Mouse (Mus musculus) kidney, adult 11 months (tissue): ENCODE measurements around the gene As3mt.
A peak's percentile ranks its signal among the peaks of the same experiment; 100 is the strongest.
"Not testable (repeated sequence)": the region's sequence is repeated elsewhere in the genome, so short reads cannot be mapped to it uniquely, and the experiment has no call there.

ENCODE experiments used
- DNase-seq: peaks from one replicate; pipeline ENCODE4 v3.0.0; 2022

The As3mt gene

DNA sequence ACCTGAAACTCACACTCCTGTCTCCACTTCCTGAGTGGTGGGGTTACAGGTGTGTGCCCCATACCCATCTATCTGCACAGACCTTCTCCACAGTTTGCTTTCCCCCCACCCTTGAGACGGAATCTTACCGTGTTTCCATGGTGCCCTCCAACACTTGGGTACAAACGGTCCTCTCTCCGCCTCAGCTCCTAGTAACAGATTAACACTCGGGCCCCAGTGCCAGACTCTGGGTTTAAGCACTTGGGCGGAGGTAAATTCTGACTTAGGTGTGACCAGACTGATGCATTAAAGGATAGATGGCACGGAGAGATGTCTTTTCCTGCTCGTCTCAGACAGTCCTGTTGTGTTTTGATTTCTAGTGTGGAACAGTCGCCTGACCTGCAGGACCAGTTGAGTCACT, 6.1 kb upstream of the As3mt start:
- peak; percentile 27 for DNase-seq

GRCm38 (mm10) chr19:46705779-46706495, 1.3 kb upstream of the As3mt start:
- no peak for DNase-seq

DNA sequence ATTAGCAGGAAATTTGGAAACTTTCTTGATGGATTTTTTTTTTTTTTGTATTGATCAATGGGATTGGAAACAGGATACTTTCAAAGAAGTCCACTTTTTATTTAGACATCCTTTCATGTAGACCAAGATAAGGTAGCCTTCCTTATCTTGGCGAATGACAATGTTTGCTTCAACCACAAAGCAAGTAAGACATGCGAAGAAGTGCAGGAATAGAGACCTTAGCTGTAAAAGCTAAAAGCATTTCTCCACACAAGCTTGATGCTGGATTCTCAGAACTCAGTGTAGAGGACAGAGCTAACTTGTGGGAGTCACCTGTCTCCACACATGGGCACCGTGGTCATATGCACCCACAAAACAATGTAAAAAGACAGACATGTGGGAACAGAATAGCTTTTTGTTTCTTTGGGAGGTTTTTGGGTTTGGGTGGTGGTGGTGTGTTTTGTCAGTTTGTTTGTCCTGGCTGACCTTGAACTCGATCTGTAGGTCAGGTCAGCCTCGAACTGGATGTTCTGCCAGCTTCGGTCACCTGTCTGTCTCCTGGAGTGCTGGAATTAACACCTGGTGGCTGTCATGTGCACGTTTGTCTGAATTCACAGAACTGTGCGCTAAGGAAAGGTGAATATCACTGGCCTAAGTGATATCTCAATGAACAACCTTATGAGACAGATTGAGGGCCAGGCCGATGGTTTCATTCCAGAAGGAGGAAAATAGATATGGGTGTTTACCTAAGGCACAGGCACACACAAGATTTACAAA, 540 bp upstream of the As3mt start:
- no peak for DNase-seq

DNA sequence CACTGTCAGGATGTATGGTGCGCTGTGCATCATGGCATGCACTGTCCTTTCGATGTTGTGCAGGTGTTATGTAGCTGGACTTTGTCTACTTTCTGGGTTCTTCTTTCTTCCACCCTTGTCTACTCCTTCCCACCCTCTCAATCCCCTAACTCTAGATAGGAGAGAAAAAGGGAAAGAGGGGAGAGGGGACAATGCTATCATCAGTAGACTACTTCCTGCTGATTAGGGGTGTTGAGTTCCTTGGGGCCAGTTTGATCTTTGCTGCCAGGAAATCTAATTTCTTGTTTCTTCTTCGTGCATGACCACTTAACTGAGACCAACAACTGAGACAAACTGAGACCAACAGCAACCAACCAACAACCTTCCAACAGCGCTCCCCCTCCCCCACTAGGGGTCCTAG, 3.4 kb downstream of the As3mt start:
- DNase-seq, result no peak

GRCm38 (mm10) chr19:46714234-46714633, 7.0 kb downstream of the As3mt start:
- no peak for DNase-seq

DNA sequence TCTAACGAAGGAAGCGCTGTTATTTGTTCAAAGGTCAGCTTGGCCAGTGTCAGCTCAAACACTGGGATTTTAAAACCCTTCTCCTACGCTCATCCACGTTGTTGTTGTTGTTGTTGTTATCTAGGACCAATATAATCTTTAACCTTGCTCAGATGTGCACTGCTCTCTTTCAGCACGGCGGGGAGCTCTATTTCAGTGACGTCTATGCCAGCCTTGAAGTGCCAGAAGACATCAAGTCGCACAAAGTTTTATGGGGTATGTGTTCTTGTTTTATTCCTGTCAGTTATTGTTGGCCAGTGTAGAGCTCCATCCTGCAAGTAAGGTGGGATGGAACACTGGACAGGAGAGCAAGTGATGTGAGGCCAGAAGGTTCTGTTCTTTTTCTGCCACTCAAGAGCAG, 7.8 kb downstream of the As3mt start:
- DNase-seq, result no peak

- no peak for DNase-seq
These were observed 10.9 kb downstream of the As3mt start for GRCm38 (mm10) chr19:46718150-46718549.

GRCm38 (mm10) chr19:46724411-46724810, 17.2 kb downstream of the As3mt start:
- DNase-seq, result no peak

GRCm38 (mm10) chr19:46726142-46726541, 18.9 kb downstream of the As3mt start:
- no peak for DNase-seq

- peak; percentile 46 for DNase-seq
These were observed 20.0 kb downstream of the As3mt start for GRCm38 (mm10) chr19:46727140-46727736.

DNA sequence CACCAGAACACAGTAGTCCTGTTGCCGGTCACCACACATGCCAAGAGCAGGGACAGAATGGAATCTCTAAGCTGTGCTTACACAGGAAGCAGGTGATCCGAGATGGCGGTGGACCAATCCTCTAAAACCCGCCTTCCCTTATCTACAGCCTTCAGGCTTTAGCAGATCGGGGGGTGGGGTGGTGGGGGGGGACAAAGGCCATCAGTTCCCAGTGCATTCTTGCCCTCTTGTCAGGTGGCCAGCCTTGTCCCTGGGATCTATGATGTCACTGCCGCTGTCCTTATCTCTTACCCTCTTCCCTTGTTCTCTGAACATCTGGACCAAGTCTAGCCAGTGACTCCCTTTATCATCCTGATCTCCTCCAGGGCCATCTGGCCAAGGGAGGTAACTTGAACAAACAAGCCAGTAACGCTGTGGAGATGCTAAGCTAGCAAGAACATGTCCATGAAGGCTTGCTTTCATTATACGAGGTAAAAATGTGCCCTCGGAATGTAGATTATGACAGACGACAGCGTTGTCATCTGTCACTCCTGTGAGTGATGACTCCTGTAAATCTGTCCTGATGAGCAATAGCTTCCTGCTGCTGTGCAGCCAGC, 20.8 kb downstream of the As3mt start:
- DNase-seq, result no peak

DNA sequence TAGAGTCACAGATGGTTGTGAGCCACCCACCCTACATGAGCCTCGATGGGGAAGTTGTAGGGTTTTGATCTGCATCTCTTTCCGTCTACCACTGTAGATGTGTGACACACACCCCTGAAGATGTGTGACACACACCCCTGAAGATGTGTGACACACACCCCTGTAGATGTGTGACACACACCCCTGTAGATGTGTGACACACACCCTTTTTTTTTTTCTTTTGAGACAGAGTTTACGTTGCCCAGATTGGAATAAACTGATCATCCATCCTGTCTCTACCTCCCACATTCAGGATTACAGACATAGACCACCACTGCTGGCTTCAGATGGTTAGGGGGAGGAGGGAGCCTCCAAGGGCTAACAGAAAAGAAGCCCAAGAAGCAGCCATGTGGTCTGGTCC, 21.7 kb downstream of the As3mt start:
- no peak for DNase-seq

- no peak for DNase-seq
These were observed 24.1 kb downstream of the As3mt start for GRCm38 (mm10) chr19:46731351-46731750.

GRCm38 (mm10) chr19:46732673-46733072, 25.4 kb downstream of the As3mt start:
- DNase-seq, result not testable (repeated sequence)

- no peak for DNase-seq
These were observed 26.4 kb downstream of the As3mt start for GRCm38 (mm10) chr19:46733626-46734025.

GRCm38 (mm10) chr19:46735241-46735640, 28.0 kb downstream of the As3mt start:
- no peak for DNase-seq

DNA sequence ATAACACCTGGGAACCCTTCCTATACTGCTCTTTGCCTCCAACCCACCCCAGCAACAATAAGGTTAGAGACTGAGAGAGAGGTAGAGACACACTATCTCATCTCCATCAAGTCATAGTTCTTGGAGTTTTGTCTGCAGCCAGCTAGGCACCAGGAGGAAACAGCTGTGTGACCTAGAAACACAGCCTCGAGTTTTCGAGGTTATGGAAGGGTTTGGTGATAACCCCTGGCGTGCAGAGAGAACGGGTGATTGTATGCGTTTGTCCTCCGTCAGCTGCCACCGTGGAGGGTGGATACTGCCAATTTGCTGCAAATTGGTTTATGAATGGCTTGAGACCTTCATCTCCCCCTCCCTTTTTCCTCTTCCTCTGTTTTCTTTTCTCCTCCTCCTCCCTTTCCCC, 29.8 kb downstream of the As3mt start:
- no peak for DNase-seq

DNA sequence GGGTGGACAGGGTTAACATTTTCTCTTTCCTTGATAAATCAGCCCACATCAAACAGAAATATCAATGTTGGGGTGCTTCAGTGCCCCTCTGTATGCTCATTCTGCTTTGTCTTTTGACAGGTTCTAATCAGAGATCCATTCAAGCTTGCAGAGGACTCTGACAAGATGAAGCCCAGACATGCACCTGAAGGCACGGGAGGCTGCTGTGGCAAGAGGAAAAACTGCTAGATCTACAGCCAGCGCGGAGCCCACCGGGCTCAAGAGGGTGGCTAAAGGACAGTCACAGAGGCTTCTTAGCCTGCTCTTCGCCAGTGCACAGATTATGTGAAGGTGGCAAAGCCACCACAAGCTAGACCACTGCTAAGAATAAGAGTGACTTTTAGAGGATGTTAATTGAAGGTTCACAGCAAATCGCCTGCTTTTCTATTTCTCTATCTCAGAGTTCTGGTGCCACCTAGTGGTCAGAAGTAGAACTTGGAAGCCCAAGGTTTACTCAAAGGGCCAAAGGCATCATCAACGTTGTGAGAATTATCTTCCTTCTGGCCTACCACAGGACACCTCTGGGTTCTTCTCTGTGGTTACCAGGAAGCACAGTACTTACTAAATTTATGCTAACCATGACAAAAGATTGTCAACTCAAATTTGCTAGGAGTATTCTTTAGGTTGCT, 33.2 kb downstream of the As3mt start:
- peak; percentile 28 for DNase-seq

- no peak for DNase-seq
These were observed 34.3 kb downstream of the As3mt start for GRCm38 (mm10) chr19:46741574-46741973.

- DNase-seq, result no peak
These were observed 37.4 kb downstream of the As3mt start for GRCm38 (mm10) chr19:46744681-46745080.

DNA sequence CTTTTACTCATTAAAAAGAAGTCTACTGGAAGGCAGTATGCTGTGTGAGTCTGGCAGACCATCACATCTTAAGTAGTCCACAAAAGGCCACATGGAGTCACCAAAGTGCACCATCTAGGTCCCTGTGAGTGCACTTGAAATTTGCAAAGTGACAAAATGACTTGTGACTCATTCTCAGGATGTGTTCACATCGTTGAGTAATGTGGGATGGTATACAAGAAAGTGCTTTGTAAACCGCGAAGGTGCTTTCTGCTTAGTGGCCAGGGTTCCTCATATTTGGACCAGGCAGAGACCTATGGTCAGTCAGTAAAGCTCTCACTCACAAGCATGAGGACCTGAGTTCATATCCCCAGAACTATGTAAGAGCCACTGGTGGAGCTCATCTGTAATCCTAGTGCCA, 40.5 kb downstream of the As3mt start:
- DNase-seq, result no peak

DNA sequence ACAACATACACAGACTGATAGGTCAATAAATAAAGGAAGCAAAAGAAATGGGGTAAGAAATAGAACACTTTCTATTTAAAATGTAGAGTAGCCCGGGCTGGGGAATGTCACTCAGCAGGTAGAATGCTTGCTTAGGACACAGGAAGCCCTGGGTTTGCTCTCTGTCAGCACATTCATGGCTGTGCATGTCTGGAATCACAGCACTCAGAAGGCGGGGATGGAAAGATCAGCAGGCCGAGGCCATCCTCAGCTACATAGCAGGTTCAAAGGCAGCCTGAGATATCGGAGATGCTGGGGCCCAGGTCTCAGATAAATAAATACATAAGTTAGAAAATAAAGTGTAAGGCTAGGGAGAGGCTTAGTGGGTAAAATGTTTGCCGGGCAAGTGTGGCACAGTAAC, 45.0 kb downstream of the As3mt start:
- no peak for DNase-seq

- DNase-seq, result peak; percentile 31
These were observed 47.8 kb downstream of the As3mt start for GRCm38 (mm10) chr19:46755066-46755465.
